Mouse (Mus musculus): ENCODE data around the gene Cd276. TPM values are rescaled to one million over a fixed set of nuclear protein-coding genes. Genes with fewer than 3 reads are reported as not detected.

Gene Cd276
- polyA plus RNA-seq, 1 experiment from 2014 or later = 24.5 TPM

GRCm38 (mm10) chr9:58527841-58528240 lies 27.4 kb downstream of the Cd276 start:
- Histone ChIP-seq H3K9ac (ENCODE audit: low read length) (no peak overlapping the region), H3K4me1 (ENCODE audit: control insufficient read depth, insufficient read depth, low read length) (no peaks in the 10 kb centered on the region), H3K9me3 (replicated peaks; ENCODE audit: control insufficient read depth, low read length) (no peaks in the 10 kb centered on the region), H3K36me3 (ENCODE audit: control insufficient read depth, insufficient read depth) (peaks cover 8% of the 10 kb centered on the region; the same call in 1 of the 2 replicates), H3K27me3 (ENCODE audit: control insufficient read depth, insufficient read depth, low read length) (no peaks in the 10 kb centered on the region), H3K4me2 (ENCODE audit: low read depth, low read length) (no peak overlapping the region), H3K27ac (ENCODE audit: low read length) (no peak overlapping the region), H3K4me3 (ENCODE audit: low read length) (no peak overlapping the region)
- ATAC-seq (replicated peaks; ENCODE audit: extremely low read depth, insufficient read depth, low FRiP score) = no peak
- WGBS = 72% methylated on average over 4 of the region's 4 CpGs

DNA sequence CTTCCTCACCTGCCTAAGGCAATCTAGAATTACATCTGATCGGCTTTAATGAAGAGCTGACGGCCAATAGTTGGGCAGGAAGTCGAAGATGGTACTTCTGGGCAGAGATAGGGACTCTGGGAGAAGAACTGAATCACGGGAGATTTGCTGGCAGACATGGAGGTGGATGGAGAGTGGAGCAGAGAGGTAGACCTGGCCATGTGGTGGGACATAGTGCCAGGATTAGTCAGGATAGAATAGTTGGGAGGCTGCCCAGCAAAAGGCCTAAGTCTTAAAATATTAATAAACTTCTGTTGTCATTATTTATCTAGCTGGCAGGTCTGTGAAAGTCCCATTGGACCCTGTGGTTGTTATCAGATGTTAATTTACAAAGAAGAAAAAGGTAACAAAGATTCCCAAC lies 30.1 kb downstream of the Cd276 start:
- Histone ChIP-seq H3K36me3 (ENCODE audit: control insufficient read depth, insufficient read depth) (peaks cover 8% of the 10 kb centered on the region; the same call in 1 of the 2 replicates), H3K9ac (ENCODE audit: low read length) (no peak overlapping the region), H3K4me1 (ENCODE audit: control insufficient read depth, insufficient read depth, low read length) (peaks cover 20% of the 10 kb centered on the region), H3K27me3 (ENCODE audit: control insufficient read depth, insufficient read depth, low read length) (no peaks in the 10 kb centered on the region), H3K4me3 (ENCODE audit: low read length) (no peak overlapping the region), H3K4me2 (ENCODE audit: low read depth, low read length) (no peak overlapping the region), H3K9me3 (replicated peaks; ENCODE audit: control insufficient read depth, low read length) (no peaks in the 10 kb centered on the region), H3K27ac (ENCODE audit: low read length) (no peak overlapping the region)
- WGBS = 83% methylated on average over 4 of the region's 4 CpGs
- ATAC-seq (replicated peaks; ENCODE audit: extremely low read depth, insufficient read depth, low FRiP score) = no peak

DNA sequence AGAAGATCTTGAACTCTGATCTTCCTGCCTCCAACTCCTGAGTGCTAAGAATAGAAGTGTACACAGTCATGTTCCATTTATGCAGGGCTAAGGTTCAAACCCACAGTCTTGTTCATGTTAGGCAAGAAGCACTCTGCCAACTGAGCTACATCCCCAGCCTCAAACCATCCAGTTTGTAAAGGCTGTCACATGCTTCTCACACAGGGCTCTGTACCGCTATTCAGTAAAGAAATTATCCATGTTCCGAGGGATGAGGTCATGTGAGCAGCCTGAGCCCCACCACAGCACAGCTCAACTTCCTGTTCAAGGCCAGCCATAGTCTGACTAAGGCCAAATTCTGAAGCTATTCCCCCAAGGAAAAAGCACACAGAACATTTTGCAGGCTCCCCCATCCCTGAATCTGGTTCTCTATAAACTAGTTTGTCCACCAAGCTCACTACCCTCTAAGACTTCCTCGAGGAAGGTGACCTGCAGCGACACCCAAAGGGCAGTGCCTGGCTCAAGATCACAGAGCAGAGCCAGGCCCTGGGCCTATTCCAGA lies 33.3 kb downstream of the Cd276 start:
- Histone ChIP-seq H3K36me3 (ENCODE audit: control insufficient read depth, insufficient read depth) (peaks cover 8% of the 10 kb centered on the region; the same call in 1 of the 2 replicates), H3K4me2 (ENCODE audit: low read depth, low read length) (no peak overlapping the region), H3K27me3 (ENCODE audit: control insufficient read depth, insufficient read depth, low read length) (no peaks in the 10 kb centered on the region), H3K4me3 (ENCODE audit: low read length) (no peak overlapping the region), H3K27ac (ENCODE audit: low read length) (peak overlapping the region; percentile 77), H3K9ac (ENCODE audit: low read length) (no peak overlapping the region), H3K9me3 (replicated peaks; ENCODE audit: control insufficient read depth, low read length) (no peaks in the 10 kb centered on the region), H3K4me1 (ENCODE audit: control insufficient read depth, insufficient read depth, low read length) (peaks cover 20% of the 10 kb centered on the region)
- 42% methylated on average over 4 of the region's 4 CpGs for WGBS
- peak; percentile 41; the same call in 1 of the 2 replicates for ATAC-seq (replicated peaks; ENCODE audit: extremely low read depth, insufficient read depth, low FRiP score)

DNA sequence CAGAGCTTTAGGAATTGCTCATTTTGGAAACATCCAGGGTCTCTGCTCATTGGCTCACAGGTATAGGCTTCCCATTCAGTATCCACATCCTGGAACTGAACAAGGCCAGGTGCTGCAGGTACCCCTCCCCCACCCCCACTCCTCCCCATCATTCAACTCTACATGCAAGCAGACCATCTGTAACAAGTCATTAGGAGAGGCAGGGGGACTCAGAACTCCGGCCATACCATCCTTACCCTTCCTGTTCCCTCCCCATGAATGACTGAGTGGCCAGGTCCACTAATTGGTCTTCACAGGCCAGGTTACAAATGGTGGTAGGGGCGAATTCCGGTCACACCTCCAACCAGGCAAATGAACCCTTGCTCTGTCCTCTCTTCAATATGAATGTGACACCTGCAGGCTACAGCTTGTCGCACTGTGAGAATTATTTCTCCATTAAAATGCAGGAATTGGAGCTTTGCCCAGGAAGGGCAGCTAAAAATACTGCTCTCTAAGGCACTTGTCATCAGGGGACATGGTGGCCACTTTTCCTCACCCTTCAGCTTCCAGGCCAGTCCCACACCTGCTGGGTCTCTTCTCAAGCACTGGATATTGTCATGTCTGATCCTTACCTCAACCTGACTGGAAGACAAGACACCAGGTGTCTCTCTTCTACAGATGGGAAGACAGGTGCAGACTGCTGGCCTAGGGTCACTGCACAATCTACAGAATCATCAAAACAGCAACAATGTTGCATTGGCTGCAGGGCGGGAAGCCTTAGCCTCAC lies 34.2 kb downstream of the Cd276 start:
- Histone ChIP-seq H3K4me2 (ENCODE audit: low read depth, low read length) (peak overlapping the region; percentile 10; the same call in 1 of the 2 replicates), H3K4me3 (ENCODE audit: low read length) (no peak overlapping the region), H3K4me1 (ENCODE audit: control insufficient read depth, insufficient read depth, low read length) (peaks cover 20% of the 10 kb centered on the region), H3K9ac (ENCODE audit: low read length) (no peak overlapping the region), H3K9me3 (replicated peaks; ENCODE audit: control insufficient read depth, low read length) (no peaks in the 10 kb centered on the region), H3K36me3 (ENCODE audit: control insufficient read depth, insufficient read depth) (peaks cover 8% of the 10 kb centered on the region; the same call in 1 of the 2 replicates), H3K27me3 (ENCODE audit: control insufficient read depth, insufficient read depth, low read length) (no peaks in the 10 kb centered on the region), H3K27ac (ENCODE audit: low read length) (peak overlapping the region; percentile 77)
- WGBS = 47% methylated on average over 5 of the region's 5 CpGs
- peak; percentile 63 for ATAC-seq (replicated peaks; ENCODE audit: extremely low read depth, insufficient read depth, low FRiP score)

DNA sequence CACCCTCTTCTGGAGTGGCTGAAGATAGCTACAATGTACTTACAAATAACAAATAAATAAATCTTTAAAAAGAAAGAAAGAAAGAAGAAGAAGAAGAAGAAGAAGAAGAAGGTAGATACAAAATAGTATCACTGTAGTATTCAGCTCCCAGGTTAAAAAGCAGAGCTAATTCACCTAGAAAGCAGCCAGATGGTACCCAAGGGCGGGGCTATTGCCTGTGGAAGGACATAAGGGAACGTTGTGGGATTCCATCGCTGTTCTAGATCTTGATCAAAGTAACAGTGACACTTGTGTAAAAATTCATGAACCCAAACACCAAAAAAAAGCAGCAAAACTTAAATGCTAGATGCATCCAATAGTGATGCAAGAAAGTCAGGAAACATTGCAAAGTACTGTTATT lies 35.3 kb downstream of the Cd276 start:
- no peak overlapping the region for H3K27ac ChIP-seq (ENCODE audit: low read length)
- no peak overlapping the region for H3K9ac ChIP-seq (ENCODE audit: low read length)
- H3K4me2 ChIP-seq (ENCODE audit: low read depth, low read length) = no peak overlapping the region
- peaks cover 3% of the 10 kb centered on the region; the same call in 1 of the 2 replicates for H3K36me3 ChIP-seq (ENCODE audit: control insufficient read depth, insufficient read depth)
- ATAC-seq (replicated peaks; ENCODE audit: extremely low read depth, insufficient read depth, low FRiP score) = no peak
- H3K4me1 ChIP-seq (ENCODE audit: control insufficient read depth, insufficient read depth, low read length) = peaks cover 20% of the 10 kb centered on the region
- H3K27me3 ChIP-seq (ENCODE audit: control insufficient read depth, insufficient read depth, low read length) = no peaks in the 10 kb centered on the region
- no peak overlapping the region for H3K4me3 ChIP-seq (ENCODE audit: low read length)
- WGBS = 84% methylated on average over 3 of the region's 3 CpGs
- H3K9me3 ChIP-seq (replicated peaks; ENCODE audit: control insufficient read depth, low read length) = no peaks in the 10 kb centered on the region

DNA sequence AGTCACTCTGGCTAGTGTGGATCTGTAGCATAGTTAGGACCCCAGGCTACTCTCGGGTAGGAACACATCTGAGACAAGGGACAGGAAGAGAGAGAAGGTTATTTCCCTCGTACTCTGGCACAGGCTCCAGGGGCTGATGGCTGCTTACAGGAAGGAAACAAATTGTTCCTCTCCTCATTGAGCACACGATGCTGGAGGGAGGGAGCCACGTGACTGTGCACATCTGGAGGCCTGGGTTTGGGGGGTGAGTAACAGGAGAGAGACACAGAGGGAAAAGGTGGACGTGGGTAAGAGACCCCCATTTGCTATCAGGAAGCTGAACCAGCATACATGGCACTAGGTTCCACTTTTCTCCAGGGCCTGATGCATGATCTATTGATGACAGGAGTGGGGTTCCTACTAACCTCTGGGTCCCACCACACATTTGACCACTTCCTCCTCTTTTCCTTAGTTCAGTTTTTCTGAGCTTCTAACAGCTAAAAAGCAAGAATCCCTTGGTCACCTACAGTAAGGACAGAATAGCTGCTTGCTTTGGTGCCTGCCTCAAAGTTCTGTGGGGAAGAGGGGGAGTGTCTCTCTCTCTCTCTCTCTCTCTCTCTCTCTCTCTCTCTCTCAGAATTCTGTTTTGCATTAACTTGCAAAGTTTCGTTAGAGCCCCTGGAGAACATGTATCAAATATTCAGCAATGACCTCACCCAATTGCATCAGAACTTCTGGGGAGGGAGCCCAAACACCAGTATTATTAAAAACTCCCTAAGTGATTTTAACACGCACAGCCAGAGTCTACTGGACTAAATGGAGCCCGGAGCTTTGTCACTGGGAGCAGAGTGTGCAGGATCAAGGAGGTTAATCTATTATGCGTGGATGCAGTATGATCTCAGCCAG lies 37.1 kb downstream of the Cd276 start:
- Histone ChIP-seq H3K4me1 (ENCODE audit: control insufficient read depth, insufficient read depth, low read length) (peaks cover 20% of the 10 kb centered on the region), H3K4me2 (ENCODE audit: low read depth, low read length) (no peak overlapping the region), H3K9ac (ENCODE audit: low read length) (no peak overlapping the region), H3K27ac (ENCODE audit: low read length) (peak overlapping the region; percentile 2; the same call in 1 of the 2 replicates), H3K36me3 (ENCODE audit: control insufficient read depth, insufficient read depth) (no peaks in the 10 kb centered on the region), H3K27me3 (ENCODE audit: control insufficient read depth, insufficient read depth, low read length) (no peaks in the 10 kb centered on the region), H3K4me3 (ENCODE audit: low read length) (no peak overlapping the region), H3K9me3 (replicated peaks; ENCODE audit: control insufficient read depth, low read length) (no peaks in the 10 kb centered on the region)
- WGBS = 38% methylated on average over 9 of the region's 9 CpGs
- ATAC-seq (replicated peaks; ENCODE audit: extremely low read depth, insufficient read depth, low FRiP score) = no peak

DNA sequence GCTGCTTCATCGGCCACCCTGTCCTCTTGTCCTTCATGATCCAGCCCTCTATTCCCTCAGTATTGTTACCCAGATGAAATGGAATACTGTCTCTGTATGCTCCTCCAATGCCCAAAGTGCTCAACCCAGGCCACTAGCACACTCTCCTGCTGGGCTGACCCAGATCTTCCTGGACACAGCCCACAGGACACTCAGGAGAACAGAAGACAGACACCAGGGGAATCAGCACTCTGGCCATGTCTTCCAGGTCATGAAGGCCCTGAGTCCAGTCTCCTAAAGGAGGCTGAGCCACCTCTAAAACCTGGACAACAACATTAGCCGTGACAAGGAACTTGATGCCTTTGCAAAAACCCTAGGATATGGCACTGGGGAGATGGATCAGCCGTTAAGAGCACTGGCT lies 38.8 kb downstream of the Cd276 start:
- Histone ChIP-seq H3K4me3 (ENCODE audit: low read length) (no peak overlapping the region), H3K9ac (ENCODE audit: low read length) (no peak overlapping the region), H3K4me2 (ENCODE audit: low read depth, low read length) (no peak overlapping the region), H3K4me1 (ENCODE audit: control insufficient read depth, insufficient read depth, low read length) (peaks cover 12% of the 10 kb centered on the region), H3K9me3 (replicated peaks; ENCODE audit: control insufficient read depth, low read length) (no peaks in the 10 kb centered on the region), H3K36me3 (ENCODE audit: control insufficient read depth, insufficient read depth) (no peaks in the 10 kb centered on the region), H3K27me3 (ENCODE audit: control insufficient read depth, insufficient read depth, low read length) (no peaks in the 10 kb centered on the region), H3K27ac (ENCODE audit: low read length) (no peak overlapping the region)
- ATAC-seq (replicated peaks; ENCODE audit: extremely low read depth, insufficient read depth, low FRiP score) = no peak
- 88% methylated on average over 3 of the region's 3 CpGs for WGBS

DNA sequence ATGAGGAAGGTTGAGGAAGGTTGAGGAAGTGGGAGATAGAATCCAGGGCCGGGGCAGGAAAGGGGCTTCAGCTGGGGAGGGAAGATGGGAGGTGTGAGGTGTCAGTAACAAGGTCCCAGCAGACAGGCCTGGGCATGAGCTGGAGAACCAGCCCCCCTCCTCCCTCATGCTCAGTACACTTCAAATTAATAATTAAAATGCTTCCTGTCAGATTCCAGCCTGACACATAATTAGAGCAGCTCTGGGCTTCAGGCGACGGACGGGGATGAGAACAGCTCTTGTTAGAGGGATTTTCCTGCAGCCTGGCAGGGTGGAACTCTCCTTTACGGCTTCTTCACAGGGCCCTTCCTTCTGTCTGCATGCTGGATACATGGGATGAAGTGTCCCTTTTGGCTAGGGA lies 41.5 kb downstream of the Cd276 start:
- H3K27ac ChIP-seq (ENCODE audit: low read length) = no peak overlapping the region
- H3K9ac ChIP-seq (ENCODE audit: low read length) = no peak overlapping the region
- H3K9me3 ChIP-seq (replicated peaks; ENCODE audit: control insufficient read depth, low read length) = no peaks in the 10 kb centered on the region
- H3K4me2 ChIP-seq (ENCODE audit: low read depth, low read length) = no peak overlapping the region
- WGBS = 47% methylated on average over 5 of the region's 5 CpGs
- H3K27me3 ChIP-seq (ENCODE audit: control insufficient read depth, insufficient read depth, low read length) = no peaks in the 10 kb centered on the region
- no peaks in the 10 kb centered on the region; the same call in 1 of the 2 replicates for H3K4me1 ChIP-seq (ENCODE audit: control insufficient read depth, insufficient read depth, low read length)
- no peak overlapping the region for H3K4me3 ChIP-seq (ENCODE audit: low read length)
- ATAC-seq (replicated peaks; ENCODE audit: extremely low read depth, insufficient read depth, low FRiP score) = no peak
- no peaks in the 10 kb centered on the region for H3K36me3 ChIP-seq (ENCODE audit: control insufficient read depth, insufficient read depth)

Measured in heart, embryonic 16.5 days (tissue).